Mouse (Mus musculus): ENCODE measurements around the gene Gstt1.

DNA sequence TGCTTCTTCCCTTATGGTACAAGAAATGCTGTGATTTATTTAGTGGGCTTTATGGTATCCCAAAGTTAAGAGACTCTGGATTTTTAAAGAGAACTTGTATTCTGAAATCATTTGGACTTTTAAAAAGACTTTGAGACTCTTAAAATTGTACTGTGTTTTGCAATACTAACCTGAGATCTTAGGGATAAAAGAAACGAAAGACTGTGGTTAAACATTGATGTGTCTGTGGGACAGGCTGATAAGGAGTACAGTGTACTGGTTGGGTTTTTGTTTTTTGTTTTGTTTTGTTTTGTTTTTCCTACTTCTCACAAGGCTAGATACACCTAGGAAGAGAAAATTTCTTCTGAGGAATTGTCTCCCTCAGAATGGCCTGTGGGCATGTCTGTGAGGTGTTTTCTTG is 12.9 kb downstream of the Gstt1 start:
- TF ChIP-seq CTCF (IDR thresholded peaks at IDR 0.05; ENCODE audit: borderline replicate concordance, extremely low read depth, insufficient read depth, insufficient read length): no peak
- no peak for TF ChIP-seq POLR2A (IDR thresholded peaks at IDR 0.05; ENCODE audit: borderline replicate concordance, extremely low read depth, insufficient read depth, insufficient read length, poor library complexity, severe bottlenecking)

Data from brain, embryonic 14.5 days (tissue).